Mouse (Mus musculus): ENCODE data around the gene Setd1b. TPM values are rescaled to one million over a fixed set of nuclear protein-coding genes. Genes with fewer than 3 reads are reported as not detected.

The Setd1b gene
- polyA plus RNA-seq, 1 experiment, result 20.8 TPM

- Histone ChIP-seq H3K9me3 (no peaks in the 10 kb centered on the region), H3K27me3 (replicated peaks) (no peaks in the 10 kb centered on the region), H3K4me1 (peaks cover 76% of the 10 kb centered on the region), H3K36me3 (replicated peaks; ENCODE audit: low read length) (peaks cover 73% of the 10 kb centered on the region), H3K4me3 (replicated peaks) (peak overlapping the region; percentile 5)
- TF ChIP-seq FLI1 (IDR thresholded peaks at IDR 0.05; ENCODE audit: low read length) (no peak), GATA1 (IDR thresholded peaks at IDR 0.05; ENCODE audit: borderline replicate concordance, low read length) (no peak)
Observed at GRCm38 (mm10) chr5:123146357-123146756, 4.4 kb downstream of the Setd1b start.

- H3K27me3 ChIP-seq (replicated peaks), result no peaks in the 10 kb centered on the region
- H3K4me3 ChIP-seq (replicated peaks), result no peak overlapping the region
- no peak for TF ChIP-seq FLI1 (IDR thresholded peaks at IDR 0.05; ENCODE audit: low read length)
- no peak for TF ChIP-seq GATA1 (IDR thresholded peaks at IDR 0.05; ENCODE audit: borderline replicate concordance, low read length)
- H3K36me3 ChIP-seq (replicated peaks; ENCODE audit: low read length), result peaks cover 84% of the 10 kb centered on the region
- H3K4me1 ChIP-seq, result peaks cover 87% of the 10 kb centered on the region
- no peaks in the 10 kb centered on the region for H3K9me3 ChIP-seq
Observed at GRCm38 (mm10) chr5:123147569-123147968, 5.6 kb downstream of the Setd1b start.

GRCm38 (mm10) chr5:123148073-123148722, 6.2 kb downstream of the Setd1b start:
- Histone ChIP-seq H3K36me3 (replicated peaks; ENCODE audit: low read length) (peaks cover 91% of the 10 kb centered on the region), H3K9me3 (no peaks in the 10 kb centered on the region), H3K4me3 (replicated peaks) (peak overlapping the region; percentile 90), H3K27me3 (replicated peaks) (no peaks in the 10 kb centered on the region), H3K4me1 (peaks cover 93% of the 10 kb centered on the region)
- no peak for TF ChIP-seq GATA1 (IDR thresholded peaks at IDR 0.05; ENCODE audit: borderline replicate concordance, low read length)
- no peak for TF ChIP-seq FLI1 (IDR thresholded peaks at IDR 0.05; ENCODE audit: low read length)

- TF ChIP-seq FLI1 (IDR thresholded peaks at IDR 0.05; ENCODE audit: low read length) (no peak), GATA1 (IDR thresholded peaks at IDR 0.05; ENCODE audit: borderline replicate concordance, low read length) (no peak)
- H3K4me3 ChIP-seq (replicated peaks), result peak overlapping the region; percentile 90
- H3K27me3 ChIP-seq (replicated peaks), result no peaks in the 10 kb centered on the region
- peaks cover 98% of the 10 kb centered on the region for H3K36me3 ChIP-seq (replicated peaks; ENCODE audit: low read length)
- H3K9me3 ChIP-seq, result no peaks in the 10 kb centered on the region
- H3K4me1 ChIP-seq, result peaks cover 88% of the 10 kb centered on the region
Observed at GRCm38 (mm10) chr5:123149451-123150400, 7.7 kb downstream of the Setd1b start.

GRCm38 (mm10) chr5:123150641-123151040, 8.6 kb downstream of the Setd1b start:
- H3K4me3 ChIP-seq (replicated peaks), result peak overlapping the region; percentile 90
- peaks cover 96% of the 10 kb centered on the region for H3K36me3 ChIP-seq (replicated peaks; ENCODE audit: low read length)
- H3K4me1 ChIP-seq, result peaks cover 79% of the 10 kb centered on the region

GRCm38 (mm10) chr5:123151077-123151476, 9.1 kb downstream of the Setd1b start:
- peaks cover 74% of the 10 kb centered on the region for H3K4me1 ChIP-seq
- H3K9me3 ChIP-seq, result no peaks in the 10 kb centered on the region

More at GRCm38 (mm10) chr5:123150641-123151040, 8.6 kb downstream of the Setd1b start:
- Histone ChIP-seq H3K9me3 (no peaks in the 10 kb centered on the region), H3K27me3 (replicated peaks) (no peaks in the 10 kb centered on the region)
- TF ChIP-seq FLI1 (IDR thresholded peaks at IDR 0.05; ENCODE audit: low read length) (no peak), GATA1 (IDR thresholded peaks at IDR 0.05; ENCODE audit: borderline replicate concordance, low read length) (no peak)

GRCm38 (mm10) chr5:123151707-123152362, 9.8 kb downstream of the Setd1b start:
- Histone ChIP-seq H3K4me1 (peaks cover 69% of the 10 kb centered on the region), H3K9me3 (no peaks in the 10 kb centered on the region), H3K27me3 (replicated peaks) (no peaks in the 10 kb centered on the region), H3K36me3 (replicated peaks; ENCODE audit: low read length) (peaks cover 95% of the 10 kb centered on the region), H3K4me3 (replicated peaks) (peak overlapping the region; percentile 18)
- TF ChIP-seq FLI1 (IDR thresholded peaks at IDR 0.05; ENCODE audit: low read length) (no peak), GATA1 (IDR thresholded peaks at IDR 0.05; ENCODE audit: borderline replicate concordance, low read length) (no peak)

More at GRCm38 (mm10) chr5:123151077-123151476, 9.1 kb downstream of the Setd1b start:
- peak overlapping the region; percentile 90 for H3K4me3 ChIP-seq (replicated peaks)
- H3K36me3 ChIP-seq (replicated peaks; ENCODE audit: low read length), result peaks cover 95% of the 10 kb centered on the region
- no peak for TF ChIP-seq FLI1 (IDR thresholded peaks at IDR 0.05; ENCODE audit: low read length)
- TF ChIP-seq GATA1 (IDR thresholded peaks at IDR 0.05; ENCODE audit: borderline replicate concordance, low read length), result no peak
- H3K27me3 ChIP-seq (replicated peaks), result no peaks in the 10 kb centered on the region

- no peaks in the 10 kb centered on the region for H3K27me3 ChIP-seq (replicated peaks)
- H3K9me3 ChIP-seq, result no peaks in the 10 kb centered on the region
- no peak overlapping the region for H3K4me3 ChIP-seq (replicated peaks)
- no peak for TF ChIP-seq FLI1 (IDR thresholded peaks at IDR 0.05; ENCODE audit: low read length)
- TF ChIP-seq GATA1 (IDR thresholded peaks at IDR 0.05; ENCODE audit: borderline replicate concordance, low read length), result no peak
- H3K36me3 ChIP-seq (replicated peaks; ENCODE audit: low read length), result peaks cover 95% of the 10 kb centered on the region
- H3K4me1 ChIP-seq, result peaks cover 68% of the 10 kb centered on the region
Observed at GRCm38 (mm10) chr5:123152901-123153300, 10.9 kb downstream of the Setd1b start.

- Histone ChIP-seq H3K36me3 (replicated peaks; ENCODE audit: low read length) (peaks cover 97% of the 10 kb centered on the region), H3K27me3 (replicated peaks) (no peaks in the 10 kb centered on the region), H3K9me3 (no peaks in the 10 kb centered on the region), H3K4me3 (replicated peaks) (no peak overlapping the region), H3K4me1 (peaks cover 47% of the 10 kb centered on the region)
- TF ChIP-seq FLI1 (IDR thresholded peaks at IDR 0.05; ENCODE audit: low read length) (no peak), GATA1 (IDR thresholded peaks at IDR 0.05; ENCODE audit: borderline replicate concordance, low read length) (no peak)
Observed at GRCm38 (mm10) chr5:123155425-123155824, 13.4 kb downstream of the Setd1b start.

All from megakaryocyte, embryonic 14.5 days (primary cell).